Mouse (Mus musculus): ENCODE data around the gene Tle6. TPM values are rescaled to one million over a fixed set of nuclear protein-coding genes. Genes with fewer than 3 reads are reported as not detected.

Tle6 gene
- polyA plus RNA-seq, 1 experiment = 7.3 TPM

GRCm38 (mm10) chr10:81568381-81569191, 32.3 kb downstream of the Tle6 start:
- DNase-seq (ENCODE audit: low read depth, low spot score) = no peak
- WGBS = 21% methylated on average over 16 of the region's 16 CpGs

GRCm38 (mm10) chr10:81565257-81566228, 35.3 kb downstream of the Tle6 start:
- DNase-seq (ENCODE audit: low read depth, low spot score) = no peak
- WGBS = 72% methylated on average over 20 of the region's 20 CpGs

DNA sequence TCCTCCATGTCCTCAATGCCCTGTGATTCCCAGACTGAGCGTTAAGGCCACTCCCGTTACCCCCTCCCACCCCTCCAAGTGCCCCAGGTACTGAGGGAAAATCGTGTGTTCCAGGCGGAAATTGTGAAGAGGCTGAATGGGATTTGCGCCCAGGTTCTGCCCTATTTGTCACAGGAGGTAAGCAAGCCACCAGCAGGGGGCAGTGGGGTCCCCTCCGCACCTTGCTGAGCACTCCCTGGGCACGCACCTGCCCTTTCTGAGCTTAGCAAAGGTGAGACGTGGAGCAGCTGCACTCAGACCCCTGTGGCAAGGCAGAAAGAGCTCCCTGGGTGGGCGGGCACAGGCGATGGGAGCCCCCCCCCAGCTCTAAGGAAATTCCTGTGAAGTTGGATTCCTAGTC, 36.1 kb downstream of the Tle6 start:
- DNase-seq (ENCODE audit: low read depth, low spot score) = no peak
- 41% methylated on average over 10 of the region's 10 CpGs for WGBS

DNA sequence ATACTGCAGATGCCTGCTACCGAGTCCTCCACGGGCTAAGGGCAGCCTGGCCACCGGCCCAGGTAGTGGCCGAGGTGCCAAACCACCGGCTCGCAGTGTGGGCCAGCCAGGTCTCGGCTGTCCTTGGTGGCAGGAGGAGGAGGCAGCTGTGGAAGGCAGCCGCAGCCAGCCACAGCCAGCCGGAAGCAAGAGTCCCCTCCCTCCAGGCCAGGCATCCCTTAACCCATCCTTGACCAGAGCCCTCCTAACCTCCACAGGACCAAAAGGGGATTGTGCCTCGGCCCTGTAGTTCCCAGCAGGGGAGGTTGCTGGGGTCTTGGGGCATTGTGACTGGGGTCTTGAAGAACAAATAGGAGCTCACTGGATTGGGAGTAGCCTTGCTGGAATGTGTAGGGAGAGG, 36.7 kb downstream of the Tle6 start:
- no peak for DNase-seq (ENCODE audit: low read depth, low spot score)
- WGBS = 12% methylated on average over 10 of the region's 10 CpGs

DNA sequence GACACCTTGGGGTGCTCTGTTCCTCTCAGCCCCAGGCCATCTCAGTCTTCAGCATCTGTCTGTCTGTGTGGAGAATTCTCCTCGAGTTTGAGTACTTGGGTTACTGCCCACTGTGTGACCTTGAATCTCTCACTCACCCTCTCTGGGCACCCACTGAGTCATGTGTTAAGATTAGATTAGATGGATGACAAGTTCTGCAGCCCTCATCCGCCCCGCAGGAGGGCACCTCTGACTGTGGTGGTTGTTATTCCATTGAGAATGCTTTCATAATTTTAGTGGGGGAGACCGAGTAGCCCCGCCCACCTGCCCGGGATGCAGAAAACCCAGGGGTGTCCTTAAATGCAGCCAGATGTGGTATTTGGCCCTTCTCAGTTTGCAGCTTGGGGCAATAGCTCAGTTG, 37.4 kb downstream of the Tle6 start:
- 38% methylated on average over 6 of the region's 6 CpGs for WGBS
- no peak for DNase-seq (ENCODE audit: low read depth, low spot score)

GRCm38 (mm10) chr10:81562411-81562810, 38.5 kb downstream of the Tle6 start:
- no peak for DNase-seq (ENCODE audit: low read depth, low spot score)
- 57% methylated on average over 6 of the region's 6 CpGs for WGBS

DNA sequence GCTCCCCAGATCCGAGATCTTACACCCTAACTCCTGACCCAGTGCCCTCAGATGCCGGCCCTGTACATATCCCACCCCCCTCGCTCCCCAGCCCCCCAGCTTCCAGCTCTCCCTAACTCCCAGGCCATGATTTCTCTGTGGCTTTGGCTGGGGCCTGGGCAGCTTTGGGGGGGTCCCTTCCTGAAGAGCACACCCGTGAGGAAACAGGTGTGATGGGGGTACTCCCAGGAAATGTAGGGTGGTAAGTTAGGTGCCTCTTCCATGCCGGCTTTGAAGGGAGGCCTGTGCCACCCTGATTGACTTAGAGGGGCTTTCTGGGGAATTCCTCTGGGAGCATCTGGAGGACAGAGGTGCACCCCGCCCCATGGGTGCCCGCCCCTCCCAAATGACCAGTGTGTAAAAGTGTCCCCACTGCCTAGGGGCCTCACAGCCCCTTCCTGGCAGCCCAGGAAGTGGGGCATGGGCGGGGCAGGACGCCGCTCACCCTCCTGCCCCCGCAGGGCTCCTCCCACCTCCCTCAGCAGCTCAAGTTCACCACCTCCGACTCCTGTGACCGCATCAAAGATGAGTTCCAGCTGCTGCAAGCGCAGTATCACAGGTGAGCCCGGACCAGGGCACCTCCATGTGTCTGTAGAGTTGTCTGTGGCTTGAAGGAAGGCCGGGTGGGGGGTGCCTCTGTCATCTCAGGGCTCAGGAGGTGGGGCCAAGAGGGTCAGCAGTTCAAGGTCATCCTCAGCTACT, 40.0 kb downstream of the Tle6 start:
- DNase-seq (ENCODE audit: low read depth, low spot score) = no peak
- 5% methylated on average over 16 of the region's 16 CpGs for WGBS

DNA sequence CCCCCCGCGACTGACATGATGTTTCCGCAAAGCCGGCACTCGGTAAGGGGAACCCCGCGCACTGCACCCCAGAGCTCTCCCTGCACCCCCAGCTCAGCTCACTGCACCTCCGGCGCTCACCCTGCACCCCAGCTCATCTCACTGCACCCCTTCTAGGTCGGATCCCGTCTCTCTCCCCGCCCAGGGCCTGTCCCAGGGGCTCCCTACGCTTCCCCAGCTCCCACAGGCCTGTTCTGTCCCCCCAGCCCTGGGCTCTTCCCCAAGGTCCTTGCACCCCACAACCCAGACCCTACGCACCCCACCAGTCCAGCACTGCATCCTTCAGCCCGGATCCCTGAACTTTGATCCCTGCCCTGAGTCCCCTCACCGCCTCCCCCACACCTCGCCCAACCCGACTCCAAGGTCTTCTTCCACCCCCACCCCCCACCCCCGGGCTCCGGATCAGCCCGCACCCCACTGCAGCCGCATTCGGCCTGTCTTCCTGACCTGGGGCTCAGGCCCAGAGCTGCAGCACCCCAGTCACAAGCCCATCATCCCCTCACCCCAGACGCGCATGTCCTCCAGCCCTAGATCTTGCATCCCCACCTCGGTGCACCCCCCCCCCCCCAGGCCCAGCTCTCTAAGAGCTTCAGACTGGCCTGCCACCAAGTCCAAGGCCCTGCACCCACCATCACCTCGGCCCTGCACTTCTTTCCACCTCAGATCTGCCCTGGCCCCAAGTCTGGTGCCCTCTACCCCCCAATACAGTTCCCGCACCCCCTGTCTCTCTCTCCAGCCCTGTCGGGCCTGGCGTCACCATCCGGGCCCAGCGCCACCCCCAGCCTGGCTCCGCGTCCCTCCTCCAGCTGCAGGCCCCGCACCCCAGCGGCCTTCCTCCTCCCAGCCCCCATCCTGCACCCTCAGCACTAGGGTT, 41.0 kb downstream of the Tle6 start:
- no peak for DNase-seq (ENCODE audit: low read depth, low spot score)

GRCm38 (mm10) chr10:81559163-81559626, 41.7 kb downstream of the Tle6 start, which contains the start of gene Aes:
Aes (plus strand) TSS chr10:81559488.
- WGBS = under 1% methylated on average over 34 of the region's 53 CpGs
- DNase-seq (ENCODE audit: low read depth, low spot score) = no peak

More for the DNA sequence above, 41.0 kb downstream of the Tle6 start:
- under 1% methylated on average over 36 of the region's 36 CpGs for WGBS

DNA sequence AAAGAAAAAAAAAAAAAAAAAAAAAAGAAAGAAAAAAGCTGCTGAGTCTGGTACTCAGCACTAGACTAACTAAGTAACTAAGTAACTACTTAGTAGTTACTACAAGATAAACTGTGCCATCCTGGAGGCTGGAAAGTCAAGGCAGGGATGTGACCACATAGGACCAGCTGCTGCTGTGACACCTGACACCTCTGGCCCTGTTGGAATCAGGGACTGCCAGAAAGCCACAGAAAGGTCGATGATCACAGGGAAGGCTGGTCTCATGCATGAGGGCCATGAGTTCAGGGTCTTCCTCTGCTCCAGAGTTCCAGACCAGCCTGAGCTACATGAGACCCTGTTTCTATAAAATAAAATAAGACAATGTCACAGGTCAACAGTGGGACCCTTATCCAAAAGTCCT, 43.4 kb downstream of the Tle6 start:
- 32% methylated on average over 1 of the region's 1 CpGs for WGBS
- DNase-seq (ENCODE audit: low read depth, low spot score) = no peak

GRCm38 (mm10) chr10:81556282-81556681, 44.6 kb downstream of the Tle6 start:
- DNase-seq (ENCODE audit: low read depth, low spot score) = no peak
- 78% methylated on average over 3 of the region's 3 CpGs for WGBS

- 79% methylated on average over 6 of the region's 6 CpGs for WGBS
Measured at GRCm38 (mm10) chr10:81553807-81554755, 46.8 kb downstream of the Tle6 start.

DNA sequence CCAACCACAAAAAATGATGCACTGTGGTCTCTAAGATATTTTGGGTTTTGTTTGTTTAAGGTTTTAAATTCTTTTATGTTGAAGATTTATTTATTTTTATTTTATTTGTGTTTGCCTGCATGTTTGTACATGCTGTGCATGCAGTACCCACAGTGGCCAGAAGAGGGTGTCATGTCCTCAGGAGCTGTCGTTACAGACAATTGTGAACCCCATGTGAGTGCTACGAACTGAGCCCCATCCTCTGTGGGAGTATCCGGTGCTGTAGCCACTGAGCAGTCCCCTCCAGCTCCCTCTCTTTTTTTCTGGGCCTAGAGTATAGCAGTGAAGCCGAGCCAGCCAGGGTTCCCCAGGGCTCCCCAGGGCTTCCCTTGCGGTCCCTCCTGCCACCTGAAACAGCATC, 47.6 kb downstream of the Tle6 start:
- no peak for DNase-seq (ENCODE audit: low read depth, low spot score)
- WGBS = 90% methylated on average over 5 of the region's 5 CpGs

More at GRCm38 (mm10) chr10:81553807-81554755, 46.8 kb downstream of the Tle6 start:
- DNase-seq (ENCODE audit: low read depth, low spot score) = no peak

- WGBS = 1% methylated on average over 12 of the region's 12 CpGs
- no peak for DNase-seq (ENCODE audit: low read depth, low spot score)
Measured at GRCm38 (mm10) chr10:81551597-81552102, 49.2 kb downstream of the Tle6 start.

DNA sequence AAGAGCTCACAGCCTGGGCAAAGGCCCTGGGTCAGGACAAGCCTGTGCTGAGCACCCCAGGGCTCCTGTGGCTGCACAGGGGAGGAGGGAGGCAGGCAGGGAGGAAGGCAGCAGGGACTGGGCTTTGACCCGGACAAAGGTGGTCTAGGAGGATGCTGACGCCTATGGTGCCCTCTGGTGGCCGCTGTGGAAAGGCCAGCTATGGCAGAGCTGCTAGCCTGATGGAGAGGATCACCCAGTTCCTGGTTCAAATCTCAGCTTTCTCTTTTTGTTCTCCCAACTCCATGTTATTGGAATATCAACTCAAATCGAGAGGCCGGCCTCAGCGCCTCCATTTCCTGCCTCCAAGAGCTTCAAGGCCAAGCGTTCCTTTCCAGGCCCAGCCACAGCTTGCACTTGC, 50.6 kb downstream of the Tle6 start:
- DNase-seq (ENCODE audit: low read depth, low spot score) = no peak
- 15% methylated on average over 7 of the region's 7 CpGs for WGBS

DNA sequence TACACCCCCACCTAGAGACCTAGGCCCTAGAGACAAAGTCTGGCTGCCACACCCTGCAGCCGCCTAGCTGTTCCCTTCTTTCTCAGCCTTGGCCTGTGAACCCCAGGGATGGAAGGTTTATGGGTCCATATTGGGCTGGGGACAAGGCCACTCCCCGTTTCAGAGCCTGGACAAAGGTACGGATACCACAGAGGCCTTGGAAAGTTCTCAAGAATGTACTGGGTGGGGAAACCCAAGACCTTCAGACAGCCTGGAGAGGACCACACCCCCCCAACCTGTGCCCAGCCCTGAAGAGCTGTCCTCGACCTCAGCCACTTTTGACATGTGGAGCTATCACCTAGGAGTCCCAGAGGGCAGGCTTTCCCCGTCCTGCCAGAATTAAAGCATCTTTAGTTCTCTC, 51.9 kb downstream of the Tle6 start:
- WGBS = 37% methylated on average over 5 of the region's 5 CpGs
- DNase-seq (ENCODE audit: low read depth, low spot score) = peak; percentile 86

DNA sequence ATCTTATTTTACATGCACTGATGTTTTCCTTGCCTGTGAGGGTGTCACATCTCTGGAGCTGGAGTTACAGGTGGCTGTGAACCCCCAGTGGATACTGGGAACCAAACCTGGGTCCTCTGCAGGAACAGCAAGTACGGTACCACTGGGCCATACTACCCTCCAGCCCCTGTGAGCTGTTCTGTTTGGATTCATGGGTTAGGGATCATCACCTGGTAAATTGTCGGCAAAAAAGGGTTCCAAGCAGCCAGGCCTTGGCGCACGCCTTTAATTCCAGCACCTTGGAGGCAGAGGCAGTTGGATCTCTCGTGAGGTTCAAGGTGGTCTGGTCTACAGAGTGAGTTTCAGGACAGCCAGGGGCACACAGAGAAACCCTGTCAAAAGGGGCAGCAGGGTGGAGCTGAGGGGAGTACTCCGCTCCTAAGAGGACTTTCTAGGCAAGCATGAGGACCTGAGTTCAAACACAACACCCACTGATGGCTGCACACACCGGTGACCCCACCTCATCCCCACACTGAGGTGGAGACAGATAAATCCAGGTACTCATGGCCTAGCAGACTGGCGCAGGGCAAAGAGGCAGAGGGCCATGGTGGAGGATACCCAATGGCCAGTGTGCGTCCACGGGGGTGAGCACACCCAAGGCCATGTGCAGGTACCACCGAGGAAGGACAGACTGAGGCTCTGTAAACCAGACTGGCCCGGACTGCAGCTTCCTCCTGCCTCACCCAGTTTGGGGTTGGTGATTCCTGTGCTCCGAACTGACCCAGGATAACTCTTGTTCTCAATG, 53.9 kb downstream of the Tle6 start:
- no peak for DNase-seq (ENCODE audit: low read depth, low spot score)
- 63% methylated on average over 13 of the region's 13 CpGs for WGBS
